Mouse (Mus musculus) E14TG2a.4 (cell line): ENCODE data around the gene Msx1.

ENCODE experiments used
- CTCF ChIP-seq: conservative IDR thresholded peaks from 2 replicates; pipeline ENCODE4 v1.5.1; 2014; ENCODE audit warnings: low read length
- NANOG ChIP-seq: IDR thresholded peaks from 2 replicates; pipeline ENCODE4 v1.6.1; 2014; ENCODE audit warnings: borderline replicate concordance, low read length, mixed read lengths
- POU5F1 ChIP-seq: IDR thresholded peaks from 2 replicates; pipeline ENCODE4 v1.6.1; 2014; ENCODE audit warnings: low read length, borderline replicate concordance

DNA sequence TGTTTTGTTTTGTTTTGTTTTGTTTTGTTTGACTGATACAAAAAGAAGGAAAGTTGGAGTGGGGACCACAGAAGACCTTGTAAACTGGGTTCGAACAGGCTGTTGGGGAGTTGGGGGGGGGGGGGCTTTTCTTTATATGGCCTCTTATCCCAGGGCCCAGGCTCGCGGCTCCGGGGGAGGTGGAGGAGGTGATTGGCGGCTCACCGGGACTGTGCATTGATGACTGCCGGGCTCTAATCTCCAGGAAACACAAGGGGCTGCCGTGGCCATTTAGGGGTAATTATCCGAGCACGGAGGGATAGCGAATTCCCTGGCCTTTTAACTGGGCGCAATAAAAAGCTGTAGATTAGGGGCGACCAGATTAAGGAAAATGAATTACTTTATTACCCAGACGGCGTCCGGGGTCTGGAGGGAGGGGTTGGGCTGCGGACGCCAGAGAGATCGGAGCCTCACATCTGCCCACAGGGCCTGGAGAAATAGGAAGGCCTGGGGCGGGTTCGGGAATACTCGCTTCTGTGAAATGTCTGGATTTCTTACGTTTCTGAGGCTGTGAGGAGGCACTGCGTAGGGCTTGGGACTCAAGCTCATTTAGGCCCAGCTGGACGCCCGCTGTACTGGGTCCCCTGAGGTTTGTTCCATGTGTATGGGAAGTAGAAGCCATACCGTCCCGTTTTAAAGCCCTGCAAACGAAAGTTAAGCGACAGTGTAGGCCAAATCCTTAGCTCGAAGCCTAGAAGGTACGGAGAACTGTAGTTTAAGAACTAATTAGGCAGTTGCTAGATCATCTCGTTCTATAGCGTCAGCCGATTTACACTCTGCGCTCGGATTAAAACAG lies 1.4 kb upstream of the Msx1 start:
- TF ChIP-seq CTCF (no peak), POU5F1 (no peak), NANOG (no peak)
